Mouse (Mus musculus): ENCODE results near the gene Tmem9b. TPM values are rescaled to one million over a fixed set of nuclear protein-coding genes. Genes with fewer than 3 reads are reported as not detected.

Gene Tmem9b
- total RNA-seq, 2 experiments from 2014 or later = 34.8 to 36.9 TPM

DNA sequence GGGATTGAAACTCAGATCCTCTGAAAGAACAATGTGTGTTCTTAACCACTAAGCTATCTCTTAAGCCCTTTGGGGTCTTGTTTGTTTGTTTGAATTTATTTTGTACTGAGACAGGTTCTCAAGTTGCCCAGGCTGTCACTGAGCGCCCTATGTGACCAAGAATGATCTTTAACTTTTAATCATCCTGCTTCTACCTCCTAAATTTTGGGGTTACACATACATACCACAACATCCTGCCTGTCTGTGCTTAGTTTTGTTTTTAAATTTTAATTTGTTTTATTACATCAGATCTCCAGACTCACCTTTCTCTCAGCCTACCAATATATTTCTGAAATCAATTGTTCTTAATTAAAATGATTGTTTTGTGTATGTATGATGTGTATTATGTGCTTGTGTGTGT is 11.6 kb downstream of the Tmem9b start:
- DNase-seq (ENCODE audit: low spot score in 2 of 2) = no peak

- no peak for DNase-seq (ENCODE audit: low spot score in 2 of 2)
Observed at GRCm38 (mm10) chr7:109739822-109740370, 12.8 kb downstream of the Tmem9b start.

GRCm38 (mm10) chr7:109734806-109735205 is 17.9 kb downstream of the Tmem9b start:
- no peak for DNase-seq (ENCODE audit: low spot score in 2 of 2)

- no peak for DNase-seq (ENCODE audit: low spot score in 2 of 2)
Observed at GRCm38 (mm10) chr7:109731626-109732025, 21.0 kb downstream of the Tmem9b start, which contains the start of gene Ascl3. Gene Ascl3, minus strand, starts transcription at chr7:109731726.

DNA sequence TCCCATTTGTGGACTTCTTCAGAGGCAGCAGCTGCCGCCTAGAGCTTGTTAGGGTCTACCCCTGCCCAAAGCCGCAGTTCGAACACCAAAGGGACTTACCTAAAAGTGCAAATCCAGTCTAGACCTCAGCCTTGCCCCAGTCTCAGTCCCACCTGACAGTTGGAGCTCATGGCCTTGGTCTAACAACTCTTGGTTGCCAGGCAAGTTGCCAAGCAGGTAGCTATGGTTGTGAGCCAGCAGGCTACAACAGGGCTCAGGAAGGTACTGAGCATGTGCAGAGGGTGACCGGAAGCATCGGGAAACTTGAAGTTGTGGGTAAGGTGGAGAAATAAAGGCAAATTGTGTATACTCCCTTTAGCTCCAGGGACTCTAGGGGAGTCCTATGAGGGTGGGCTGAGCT is 29.0 kb downstream of the Tmem9b start, which contains the start of gene BC051019:
TSS of gene BC051019 (minus strand) at position 154 of the 400 bp plus-strand sequence.
- DNase-seq (ENCODE audit: low spot score in 2 of 2) = no peak

GRCm38 (mm10) chr7:109723114-109723513 is 29.6 kb downstream of the Tmem9b start:
- DNase-seq (ENCODE audit: low spot score in 2 of 2) = no peak

DNA sequence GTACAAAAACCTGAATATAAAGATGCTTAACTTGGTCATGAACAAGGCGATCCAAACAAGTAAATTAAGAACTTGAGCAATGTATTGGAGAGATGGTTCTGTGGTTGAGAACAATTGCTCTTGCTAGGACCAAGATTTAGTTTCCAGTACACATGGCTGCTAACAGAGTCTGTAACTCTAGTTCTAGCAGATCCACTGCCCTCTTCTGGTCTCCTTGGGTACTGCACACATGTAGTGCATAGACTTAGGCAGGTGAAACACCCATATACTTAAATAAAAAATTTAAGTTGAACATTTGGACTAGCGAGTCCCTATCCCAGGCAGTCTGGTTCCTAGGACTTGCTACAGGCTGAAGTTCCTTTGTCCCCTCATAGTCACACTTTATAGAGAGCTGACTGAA is 30.1 kb downstream of the Tmem9b start:
- no peak for DNase-seq (ENCODE audit: low spot score in 2 of 2)

DNA sequence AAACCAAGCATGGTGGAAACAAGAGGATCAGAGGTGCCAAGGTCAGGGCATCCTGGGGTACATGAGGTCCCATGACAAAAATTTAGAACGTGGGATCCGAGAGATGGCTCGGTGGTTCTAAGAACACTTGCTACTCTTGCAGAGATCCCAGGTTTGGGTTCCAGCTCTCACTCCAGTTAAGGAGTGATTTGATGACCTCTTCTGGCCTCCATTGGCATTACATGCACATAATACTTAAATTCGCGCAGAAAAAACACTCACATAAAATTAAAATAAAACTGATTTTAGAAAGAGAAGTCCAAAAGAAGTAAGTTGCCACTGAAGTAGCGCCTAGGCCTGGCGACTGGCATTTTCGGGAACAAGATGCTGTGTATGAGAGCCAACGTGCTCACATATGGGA is 33.4 kb downstream of the Tmem9b start:
- no peak for DNase-seq (ENCODE audit: low spot score in 2 of 2)

DNA sequence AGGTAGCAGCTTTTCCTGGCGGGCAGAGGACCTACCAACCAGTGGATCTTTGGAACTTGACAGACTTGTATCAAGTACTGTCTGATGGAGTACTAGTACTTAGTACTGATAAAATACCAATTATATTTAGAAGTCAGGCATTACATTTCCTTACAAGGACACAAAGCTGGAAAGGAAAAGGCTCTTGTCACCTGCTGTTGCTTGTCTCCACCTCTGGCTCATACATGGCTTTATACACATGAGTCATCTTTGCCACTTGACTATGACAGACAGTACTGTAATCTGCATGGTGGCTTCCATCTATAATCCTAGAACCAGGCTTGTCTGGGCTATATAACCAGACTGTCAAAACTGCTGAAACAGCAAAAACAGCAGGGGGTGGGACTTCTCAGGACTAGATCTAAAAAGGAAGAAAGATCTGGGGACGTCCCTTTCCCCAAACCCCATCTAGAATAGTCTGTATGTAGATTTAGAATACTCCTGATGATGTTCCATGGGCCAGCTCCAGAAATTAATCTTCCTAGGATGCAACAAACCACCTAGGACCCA is 39.2 kb downstream of the Tmem9b start:
- DNase-seq (ENCODE audit: low spot score in 2 of 2) = no peak

GRCm38 (mm10) chr7:109712198-109712597 is 40.5 kb downstream of the Tmem9b start:
- DNase-seq (ENCODE audit: low spot score in 2 of 2) = no peak

- DNase-seq (ENCODE audit: low spot score in 2 of 2) = no peak
Observed at GRCm38 (mm10) chr7:109710069-109710468, 42.6 kb downstream of the Tmem9b start.

DNA sequence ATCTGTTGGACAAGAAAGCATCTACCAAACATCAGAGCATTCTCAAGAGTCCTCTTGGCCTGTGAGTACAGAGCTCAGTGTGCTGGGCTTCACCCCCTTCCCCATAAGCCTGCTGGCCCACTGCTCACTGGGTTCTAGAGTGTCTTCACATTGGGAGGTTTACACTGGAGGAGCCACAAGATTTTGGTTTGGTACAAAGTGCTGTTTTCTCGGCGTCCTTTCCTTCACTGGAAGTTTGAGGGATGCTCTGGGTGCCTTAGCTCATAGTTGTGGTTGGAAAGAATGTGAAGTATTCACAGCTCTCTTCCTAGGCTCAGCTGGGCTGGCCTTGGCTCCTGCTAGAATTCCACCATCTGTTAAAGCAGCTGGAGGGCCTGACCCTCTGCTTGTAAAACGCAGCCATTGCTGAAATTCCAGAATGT is 43.7 kb downstream of the Tmem9b start:
- DNase-seq (ENCODE audit: low spot score in 2 of 2) = no peak

- no peak for DNase-seq (ENCODE audit: low spot score in 2 of 2)
Observed at GRCm38 (mm10) chr7:109707023-109707785, 45.5 kb downstream of the Tmem9b start.

GRCm38 (mm10) chr7:109704461-109704860 is 48.2 kb downstream of the Tmem9b start:
- no peak for DNase-seq (ENCODE audit: low spot score in 2 of 2)

GRCm38 (mm10) chr7:109704016-109704377 is 48.7 kb downstream of the Tmem9b start:
- DNase-seq (ENCODE audit: low spot score in 2 of 2) = no peak

DNA sequence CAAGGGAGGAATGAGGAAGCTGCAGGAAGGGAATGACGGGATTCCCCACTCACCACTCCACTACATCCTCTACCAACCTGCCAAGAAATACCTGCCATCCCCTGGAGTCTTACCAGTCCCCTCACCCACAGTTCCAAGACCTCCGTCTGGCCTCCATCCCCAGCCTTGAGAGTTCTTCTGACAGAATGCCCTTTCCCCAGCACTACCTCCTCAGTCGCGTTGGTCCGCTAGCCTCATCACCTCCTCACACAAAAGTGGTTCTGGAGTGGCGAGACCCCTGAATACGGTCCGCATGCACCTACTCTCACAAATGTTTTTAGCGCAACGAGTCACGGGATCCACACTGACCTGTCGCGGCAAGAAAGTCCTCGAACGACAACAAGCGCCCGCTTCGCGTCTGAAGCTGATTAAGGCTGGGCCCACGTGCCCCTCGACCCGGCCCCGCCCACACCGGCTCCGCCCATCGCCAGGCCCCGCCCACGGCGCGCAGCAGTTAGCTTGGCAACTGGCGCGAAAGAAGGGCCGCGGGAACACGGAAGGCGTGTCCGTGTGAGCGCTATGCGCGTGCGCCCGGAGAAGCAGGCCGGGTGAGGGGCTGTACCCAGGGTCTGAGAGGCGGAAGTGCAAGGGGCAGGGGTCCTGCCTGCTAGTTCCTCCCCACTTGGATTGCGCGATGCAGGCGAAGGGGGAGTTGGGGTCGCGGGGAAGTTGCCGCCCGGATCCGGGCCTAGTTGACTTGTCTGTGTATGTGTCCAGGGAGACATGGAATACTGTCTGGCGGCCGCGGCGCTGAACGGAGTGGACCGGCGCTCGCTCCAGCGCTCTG is 49.3 kb downstream of the Tmem9b start, which contains the start of the genes St5 and Akip1:
TSS of gene St5 (minus strand) at position 416 of the 826 bp plus-strand sequence.
TSS of gene Akip1 (plus strand) at position 501 of the 826 bp plus-strand sequence.
- DNase-seq (ENCODE audit: low spot score in 2 of 2) = peak; percentile 95 to 97

GRCm38 (mm10) chr7:109702721-109703120 is 50.0 kb downstream of the Tmem9b start:
- no peak for DNase-seq (ENCODE audit: low spot score in 2 of 2)

DNA sequence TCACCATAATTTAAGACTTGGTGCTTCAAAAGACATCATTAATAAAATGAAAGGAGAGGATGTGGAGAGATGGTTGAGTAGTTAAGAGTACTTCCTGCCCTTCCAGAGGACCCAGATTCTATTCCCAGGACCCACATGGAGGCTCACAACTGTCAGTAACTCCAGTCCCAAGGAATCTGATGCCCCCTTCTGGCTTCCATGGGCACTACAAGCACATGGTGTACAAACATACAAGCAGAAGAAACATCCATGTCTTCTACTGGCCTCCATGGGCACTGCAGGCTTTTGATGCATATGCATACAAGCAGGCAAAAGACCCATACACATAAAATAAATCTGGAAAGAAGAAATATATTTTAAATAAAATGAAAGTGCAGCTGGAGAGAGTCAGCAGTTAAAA is 52.5 kb downstream of the Tmem9b start:
- no peak for DNase-seq (ENCODE audit: low spot score in 2 of 2)

DNA sequence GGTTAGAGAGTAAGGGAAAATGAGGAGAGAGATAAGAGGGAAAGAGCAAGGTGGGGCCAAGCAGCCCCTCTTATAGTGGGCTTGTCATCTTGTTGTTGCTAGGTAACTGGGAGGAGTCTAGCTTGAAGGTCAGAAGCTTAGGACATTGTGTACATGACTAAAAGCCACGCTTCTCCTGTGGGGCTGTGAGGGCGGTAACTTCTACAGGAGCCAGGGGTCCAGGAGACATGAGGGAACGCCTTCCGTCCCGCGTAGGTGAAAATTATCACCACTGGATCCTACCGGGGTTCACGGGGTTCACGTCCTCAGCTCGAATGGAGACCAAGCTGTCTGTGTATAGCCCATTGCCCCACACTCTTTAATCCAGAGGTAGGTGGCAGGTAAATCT is 57.3 kb downstream of the Tmem9b start:
- no peak for DNase-seq (ENCODE audit: low spot score in 2 of 2)

- DNase-seq (ENCODE audit: low spot score in 2 of 2) = no peak
Observed at GRCm38 (mm10) chr7:109694576-109695338, 57.9 kb downstream of the Tmem9b start.

DNA sequence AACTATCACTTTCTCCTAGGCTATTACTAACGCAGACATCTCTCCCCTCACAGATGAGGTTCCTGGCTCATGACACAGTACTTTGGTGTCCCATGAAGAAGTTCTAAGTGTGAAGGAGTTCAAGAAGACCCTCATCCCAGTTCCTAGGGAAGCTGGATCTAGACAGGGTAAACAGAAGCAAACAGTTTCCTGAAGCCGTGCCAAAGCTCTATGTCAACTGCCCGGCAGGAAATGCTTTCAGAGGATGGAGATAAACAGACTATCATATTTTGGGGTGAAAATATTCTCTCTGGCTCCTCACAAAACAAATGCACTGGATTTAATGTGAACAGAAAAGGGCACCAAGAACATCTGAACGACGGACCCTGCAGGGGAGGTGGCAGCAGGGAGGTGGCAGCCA is 61.7 kb downstream of the Tmem9b start:
- no peak for DNase-seq (ENCODE audit: low spot score in 2 of 2)
